Mouse (Mus musculus): ENCODE results near the gene Eif4e2. TPM values are rescaled to one million over a fixed set of nuclear protein-coding genes. Genes with fewer than 3 reads are reported as not detected.

Gene Eif4e2
- polyA plus RNA-seq, 1 experiment: 67.2 TPM

DNA sequence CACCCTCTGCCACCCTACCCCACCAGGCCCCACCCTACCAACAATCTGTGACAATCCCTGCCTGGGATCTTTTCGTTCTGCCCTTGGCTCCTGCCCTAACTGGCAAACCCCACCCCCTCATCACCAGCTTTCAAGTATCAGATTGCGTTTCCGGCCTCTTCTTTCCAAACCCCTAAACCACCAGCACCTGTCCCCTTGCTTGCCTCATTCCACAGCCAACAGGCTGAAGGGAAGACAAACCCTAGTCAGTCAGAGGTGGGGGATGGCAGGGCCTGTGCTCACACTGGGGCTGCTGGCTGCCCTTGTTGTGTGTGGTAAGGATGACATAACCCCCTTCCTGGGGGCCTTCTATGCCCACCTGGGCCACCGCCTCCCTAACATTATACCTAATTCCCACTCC lies 23.3 kb upstream of the Eif4e2 start, which contains the start of gene Chrnd:
Gene Chrnd (plus strand): TSS at position 179 of the 400 bp plus-strand sequence.
- Histone ChIP-seq H3K4me1 (ENCODE audit: control insufficient read depth, insufficient read depth, low read length) (no peaks in the 10 kb centered on the region), H3K4me3 (replicated peaks; ENCODE audit: control insufficient read depth, low read depth, low read length) (no peak within 1 kb of the TSS), H3K27ac (ENCODE audit: control insufficient read depth, insufficient read depth, low read depth, low read length, poor library complexity) (no peak within 1 kb of the TSS)
- 45% methylated on average over 4 of the region's 4 CpGs for WGBS
- no peak for TF ChIP-seq CTCF (IDR thresholded peaks at IDR 0.05; ENCODE audit: control insufficient read depth, insufficient read depth, low read length)
- TF ChIP-seq POLR2A (IDR thresholded peaks at IDR 0.05; ENCODE audit: borderline replicate concordance, control insufficient read depth, low read depth, low read length): no peak

GRCm38 (mm10) chr1:87197296-87197695 lies 16.4 kb upstream of the Eif4e2 start:
- no peaks in the 10 kb centered on the region for H3K4me1 ChIP-seq (ENCODE audit: control insufficient read depth, insufficient read depth, low read length)
- no peak overlapping the region for H3K4me3 ChIP-seq (replicated peaks; ENCODE audit: control insufficient read depth, low read depth, low read length)
- no peak overlapping the region for H3K27ac ChIP-seq (ENCODE audit: control insufficient read depth, insufficient read depth, low read depth, low read length, poor library complexity)
- WGBS: 78% methylated on average over 9 of the region's 9 CpGs
- TF ChIP-seq CTCF (IDR thresholded peaks at IDR 0.05; ENCODE audit: control insufficient read depth, insufficient read depth, low read length) (no peak), POLR2A (IDR thresholded peaks at IDR 0.05; ENCODE audit: borderline replicate concordance, control insufficient read depth, low read depth, low read length) (no peak)

- no peak overlapping the region for H3K4me3 ChIP-seq (replicated peaks; ENCODE audit: control insufficient read depth, low read depth, low read length)
- H3K4me1 ChIP-seq (ENCODE audit: control insufficient read depth, insufficient read depth, low read length): no peaks in the 10 kb centered on the region
- TF ChIP-seq CTCF (IDR thresholded peaks at IDR 0.05; ENCODE audit: control insufficient read depth, insufficient read depth, low read length) (no peak), POLR2A (IDR thresholded peaks at IDR 0.05; ENCODE audit: borderline replicate concordance, control insufficient read depth, low read depth, low read length) (no peak)
- WGBS: 77% methylated on average over 12 of the region's 12 CpGs
- no peak overlapping the region for H3K27ac ChIP-seq (ENCODE audit: control insufficient read depth, insufficient read depth, low read depth, low read length, poor library complexity)
Observed at GRCm38 (mm10) chr1:87198119-87199065, 15.3 kb upstream of the Eif4e2 start.

DNA sequence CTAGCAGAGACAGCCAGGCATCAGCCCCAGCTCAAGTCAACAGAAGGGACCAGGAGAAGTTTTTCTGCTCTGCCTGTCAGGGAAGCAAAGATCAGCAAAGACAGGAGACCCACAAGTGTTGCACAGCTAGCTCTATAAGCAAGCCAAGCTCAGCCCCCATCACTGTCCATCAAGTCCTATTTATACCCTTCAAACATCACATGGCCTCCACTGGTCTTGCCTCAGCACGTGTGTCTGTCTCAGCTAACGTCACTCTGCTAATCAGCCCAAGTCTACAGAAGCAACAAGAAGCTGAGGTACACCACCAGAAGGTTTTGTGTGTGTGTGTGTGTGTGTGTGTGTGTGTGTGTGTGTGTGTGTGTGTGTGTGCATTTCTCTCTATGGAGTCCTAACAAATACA lies 12.9 kb upstream of the Eif4e2 start:
- no peak overlapping the region for H3K27ac ChIP-seq (ENCODE audit: control insufficient read depth, insufficient read depth, low read depth, low read length, poor library complexity)
- TF ChIP-seq POLR2A (IDR thresholded peaks at IDR 0.05; ENCODE audit: borderline replicate concordance, control insufficient read depth, low read depth, low read length) (no peak), CTCF (IDR thresholded peaks at IDR 0.05; ENCODE audit: control insufficient read depth, insufficient read depth, low read length) (no peak)
- H3K4me3 ChIP-seq (replicated peaks; ENCODE audit: control insufficient read depth, low read depth, low read length): no peak overlapping the region
- WGBS: 38% methylated on average over 2 of the region's 2 CpGs
- no peaks in the 10 kb centered on the region for H3K4me1 ChIP-seq (ENCODE audit: control insufficient read depth, insufficient read depth, low read length)

- H3K27ac ChIP-seq (ENCODE audit: control insufficient read depth, insufficient read depth, low read depth, low read length, poor library complexity): no peak overlapping the region
- H3K4me1 ChIP-seq (ENCODE audit: control insufficient read depth, insufficient read depth, low read length): no peaks in the 10 kb centered on the region
- WGBS: 51% methylated on average over 1 of the region's 1 CpGs
- TF ChIP-seq CTCF (IDR thresholded peaks at IDR 0.05; ENCODE audit: control insufficient read depth, insufficient read depth, low read length): no peak
- TF ChIP-seq POLR2A (IDR thresholded peaks at IDR 0.05; ENCODE audit: borderline replicate concordance, control insufficient read depth, low read depth, low read length): no peak
- no peak overlapping the region for H3K4me3 ChIP-seq (replicated peaks; ENCODE audit: control insufficient read depth, low read depth, low read length)
Observed at GRCm38 (mm10) chr1:87201848-87202247, 11.9 kb upstream of the Eif4e2 start.

GRCm38 (mm10) chr1:87203779-87204178 lies 9.9 kb upstream of the Eif4e2 start:
- H3K4me1 ChIP-seq (ENCODE audit: control insufficient read depth, insufficient read depth, low read length): no peaks in the 10 kb centered on the region
- no peak overlapping the region for H3K4me3 ChIP-seq (replicated peaks; ENCODE audit: control insufficient read depth, low read depth, low read length)
- no peak overlapping the region for H3K27ac ChIP-seq (ENCODE audit: control insufficient read depth, insufficient read depth, low read depth, low read length, poor library complexity)
- TF ChIP-seq CTCF (IDR thresholded peaks at IDR 0.05; ENCODE audit: control insufficient read depth, insufficient read depth, low read length): no peak
- no peak for TF ChIP-seq POLR2A (IDR thresholded peaks at IDR 0.05; ENCODE audit: borderline replicate concordance, control insufficient read depth, low read depth, low read length)
- 65% methylated on average over 5 of the region's 5 CpGs for WGBS

GRCm38 (mm10) chr1:87204465-87204864 lies 9.2 kb upstream of the Eif4e2 start, which contains the start of gene Chrng:
TSS of gene Chrng (plus strand) at chr1:87204657.
- Histone ChIP-seq H3K4me1 (ENCODE audit: control insufficient read depth, insufficient read depth, low read length) (no peaks in the 10 kb centered on the region), H3K4me3 (replicated peaks; ENCODE audit: control insufficient read depth, low read depth, low read length) (no peak within 1 kb of the TSS), H3K27ac (ENCODE audit: control insufficient read depth, insufficient read depth, low read depth, low read length, poor library complexity) (no peak within 1 kb of the TSS)
- TF ChIP-seq CTCF (IDR thresholded peaks at IDR 0.05; ENCODE audit: control insufficient read depth, insufficient read depth, low read length) (no peak), POLR2A (IDR thresholded peaks at IDR 0.05; ENCODE audit: borderline replicate concordance, control insufficient read depth, low read depth, low read length) (no peak)
- WGBS: 73% methylated on average over 7 of the region's 7 CpGs

- H3K27ac ChIP-seq (ENCODE audit: control insufficient read depth, insufficient read depth, low read depth, low read length, poor library complexity): no peak overlapping the region
- 54% methylated on average over 6 of the region's 6 CpGs for WGBS
- H3K4me3 ChIP-seq (replicated peaks; ENCODE audit: control insufficient read depth, low read depth, low read length): no peak overlapping the region
- H3K4me1 ChIP-seq (ENCODE audit: control insufficient read depth, insufficient read depth, low read length): no peaks in the 10 kb centered on the region
- TF ChIP-seq CTCF (IDR thresholded peaks at IDR 0.05; ENCODE audit: control insufficient read depth, insufficient read depth, low read length) (no peak), POLR2A (IDR thresholded peaks at IDR 0.05; ENCODE audit: borderline replicate concordance, control insufficient read depth, low read depth, low read length) (no peak)
Observed at GRCm38 (mm10) chr1:87205038-87205437, 8.7 kb upstream of the Eif4e2 start.

Data from bone marrow, adult 2 months (tissue).